Mouse (Mus musculus): ENCODE data around the gene Paqr5. TPM values are rescaled to one million over a fixed set of nuclear protein-coding genes. Genes with fewer than 3 reads are reported as not detected.

Gene Paqr5
- polyA plus RNA-seq, 1 experiment from 2014 or later = 0.56 TPM

- no peaks in the 10 kb centered on the region for H3K9me3 ChIP-seq (replicated peaks; ENCODE audit: control insufficient read depth, low read length)
- 72% methylated on average over 7 of the region's 7 CpGs for WGBS (ENCODE audit: insufficient replicate concordance)
- no peak overlapping the region for H3K27ac ChIP-seq (ENCODE audit: low read depth, low read length)
- H3K36me3 ChIP-seq (ENCODE audit: control insufficient read depth, insufficient read depth, low read length) = no peaks in the 10 kb centered on the region
- H3K27me3 ChIP-seq (ENCODE audit: control insufficient read depth, insufficient read depth, low read length) = peaks cover 11% of the 10 kb centered on the region
- H3K4me1 ChIP-seq (ENCODE audit: control insufficient read depth, insufficient read depth, low read length) = no peaks in the 10 kb centered on the region
- no peak overlapping the region for H3K4me2 ChIP-seq
- H3K9ac ChIP-seq (ENCODE audit: low read depth, low read length) = no peak overlapping the region
- H3K4me3 ChIP-seq (ENCODE audit: low read depth, low read length) = no peak overlapping the region
- no peak for ATAC-seq (replicated peaks; ENCODE audit: insufficient number of reproducible peaks, low FRiP score, low TSS enrichment)
Measured at GRCm38 (mm10) chr9:62020259-62020658, 6.4 kb downstream of the Paqr5 start.

- ATAC-seq (replicated peaks; ENCODE audit: insufficient number of reproducible peaks, low FRiP score, low TSS enrichment) = no peak
- WGBS (ENCODE audit: insufficient replicate concordance) = 35% methylated on average over 14 of the region's 14 CpGs
Measured at GRCm38 (mm10) chr9:62018229-62019093, 8.2 kb downstream of the Paqr5 start.

DNA sequence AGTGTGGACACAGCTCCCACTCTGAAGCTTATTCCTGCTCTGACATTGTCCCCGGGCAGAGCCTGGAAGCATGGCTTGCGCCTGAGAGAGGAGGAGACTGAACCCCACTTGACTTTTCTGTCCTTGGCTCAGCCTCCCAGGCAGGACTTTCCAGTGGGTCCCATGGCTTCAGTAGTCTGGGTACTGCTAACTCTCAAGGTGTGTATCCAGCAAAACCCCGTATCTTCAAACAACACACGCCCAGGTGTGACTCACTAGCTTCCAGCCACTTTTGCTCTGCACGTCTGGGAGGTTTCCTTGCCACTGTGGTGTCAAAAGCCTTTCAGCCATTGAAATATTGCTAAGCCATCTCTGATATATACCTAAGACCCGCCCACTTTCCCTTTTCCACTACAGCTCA lies 9.3 kb downstream of the Paqr5 start:
- Histone ChIP-seq H3K27me3 (ENCODE audit: control insufficient read depth, insufficient read depth, low read length) (no peaks in the 10 kb centered on the region), H3K9ac (ENCODE audit: low read depth, low read length) (no peak overlapping the region), H3K4me3 (ENCODE audit: low read depth, low read length) (no peak overlapping the region), H3K4me1 (ENCODE audit: control insufficient read depth, insufficient read depth, low read length) (0 out of 2 replicates have a peak, but pooled peaks cover 2% of the 10 kb centered on the region), H3K4me2 (no peak overlapping the region), H3K9me3 (replicated peaks; ENCODE audit: control insufficient read depth, low read length) (no peaks in the 10 kb centered on the region), H3K36me3 (ENCODE audit: control insufficient read depth, insufficient read depth, low read length) (no peaks in the 10 kb centered on the region), H3K27ac (ENCODE audit: low read depth, low read length) (no peak overlapping the region)
- no peak for ATAC-seq (replicated peaks; ENCODE audit: insufficient number of reproducible peaks, low FRiP score, low TSS enrichment)
- 66% methylated on average over 6 of the region's 6 CpGs for WGBS (ENCODE audit: insufficient replicate concordance)

More at GRCm38 (mm10) chr9:62018229-62019093, 8.2 kb downstream of the Paqr5 start:
- Histone ChIP-seq H3K9me3 (replicated peaks; ENCODE audit: control insufficient read depth, low read length) (no peaks in the 10 kb centered on the region), H3K9ac (ENCODE audit: low read depth, low read length) (no peak overlapping the region), H3K36me3 (ENCODE audit: control insufficient read depth, insufficient read depth, low read length) (no peaks in the 10 kb centered on the region), H3K4me2 (no peak overlapping the region), H3K4me1 (ENCODE audit: control insufficient read depth, insufficient read depth, low read length) (no peaks in the 10 kb centered on the region), H3K4me3 (ENCODE audit: low read depth, low read length) (no peak overlapping the region), H3K27me3 (ENCODE audit: control insufficient read depth, insufficient read depth, low read length) (no peaks in the 10 kb centered on the region), H3K27ac (ENCODE audit: low read depth, low read length) (no peak overlapping the region)

DNA sequence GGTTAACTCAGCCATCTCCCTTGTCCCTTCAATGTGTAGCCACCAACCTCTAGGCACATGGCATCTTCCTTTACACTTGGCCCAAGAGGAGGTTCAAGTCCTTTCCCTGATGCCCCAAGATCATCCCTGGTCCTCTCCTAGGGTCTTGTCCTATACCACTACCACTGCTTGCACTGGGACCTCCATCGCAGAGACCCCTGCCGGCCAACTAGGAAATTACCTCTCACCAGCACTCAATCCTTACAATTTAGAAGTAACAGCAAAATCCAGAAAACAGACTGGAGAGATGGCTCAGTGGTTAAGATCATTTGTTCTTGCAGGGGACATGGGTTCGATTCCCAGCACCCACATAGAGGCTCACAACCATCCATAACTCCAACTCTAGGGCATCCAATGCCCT lies 11.2 kb downstream of the Paqr5 start:
- Histone ChIP-seq H3K27ac (ENCODE audit: low read depth, low read length) (no peak overlapping the region), H3K4me2 (no peak overlapping the region), H3K4me3 (ENCODE audit: low read depth, low read length) (no peak overlapping the region), H3K36me3 (ENCODE audit: control insufficient read depth, insufficient read depth, low read length) (no peaks in the 10 kb centered on the region), H3K9ac (ENCODE audit: low read depth, low read length) (no peak overlapping the region), H3K9me3 (replicated peaks; ENCODE audit: control insufficient read depth, low read length) (no peaks in the 10 kb centered on the region), H3K27me3 (ENCODE audit: control insufficient read depth, insufficient read depth, low read length) (no peaks in the 10 kb centered on the region), H3K4me1 (ENCODE audit: control insufficient read depth, insufficient read depth, low read length) (0 out of 2 replicates have a peak, but pooled peaks cover 2% of the 10 kb centered on the region)
- 64% methylated on average over 3 of the region's 3 CpGs for WGBS (ENCODE audit: insufficient replicate concordance)
- no peak for ATAC-seq (replicated peaks; ENCODE audit: insufficient number of reproducible peaks, low FRiP score, low TSS enrichment)

GRCm38 (mm10) chr9:62013316-62014097 lies 13.1 kb downstream of the Paqr5 start:
- no peak for ATAC-seq (replicated peaks; ENCODE audit: insufficient number of reproducible peaks, low FRiP score, low TSS enrichment)
- WGBS (ENCODE audit: insufficient replicate concordance) = 70% methylated on average over 12 of the region's 12 CpGs
- Histone ChIP-seq H3K4me2 (no peak overlapping the region), H3K9ac (ENCODE audit: low read depth, low read length) (no peak overlapping the region), H3K27ac (ENCODE audit: low read depth, low read length) (no peak overlapping the region), H3K4me3 (ENCODE audit: low read depth, low read length) (no peak overlapping the region), H3K27me3 (ENCODE audit: control insufficient read depth, insufficient read depth, low read length) (peaks cover 2% of the 10 kb centered on the region; the same call in 1 of the 2 replicates), H3K9me3 (replicated peaks; ENCODE audit: control insufficient read depth, low read length) (no peaks in the 10 kb centered on the region), H3K4me1 (ENCODE audit: control insufficient read depth, insufficient read depth, low read length) (0 out of 2 replicates have a peak, but pooled peaks cover 2% of the 10 kb centered on the region), H3K36me3 (ENCODE audit: control insufficient read depth, insufficient read depth, low read length) (no peaks in the 10 kb centered on the region)

DNA sequence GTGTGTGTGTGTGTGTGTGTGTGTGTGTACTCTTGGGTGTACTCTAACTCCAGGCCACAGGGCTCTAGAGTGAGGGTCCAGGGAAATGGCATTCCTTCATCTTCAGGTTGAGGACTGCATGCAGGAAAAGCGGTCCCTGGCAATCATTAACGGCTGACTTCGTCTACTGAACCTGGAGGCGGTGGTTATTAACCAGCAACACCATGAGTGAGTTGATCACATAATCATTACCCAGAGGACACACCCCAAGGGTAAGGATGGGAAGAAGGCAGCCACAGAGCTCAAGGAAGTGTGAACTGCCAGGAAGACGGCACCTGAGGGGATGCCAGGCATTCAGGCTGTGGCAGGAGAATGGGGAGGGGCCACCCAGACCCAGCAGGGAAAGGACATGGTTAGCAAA lies 18.3 kb downstream of the Paqr5 start:
- Histone ChIP-seq H3K27ac (ENCODE audit: low read depth, low read length) (no peak overlapping the region), H3K27me3 (ENCODE audit: control insufficient read depth, insufficient read depth, low read length) (peaks cover 5% of the 10 kb centered on the region; the same call in 1 of the 2 replicates), H3K4me3 (ENCODE audit: low read depth, low read length) (no peak overlapping the region), H3K4me1 (ENCODE audit: control insufficient read depth, insufficient read depth, low read length) (peaks cover 11% of the 10 kb centered on the region), H3K9ac (ENCODE audit: low read depth, low read length) (no peak overlapping the region), H3K9me3 (replicated peaks; ENCODE audit: control insufficient read depth, low read length) (no peaks in the 10 kb centered on the region), H3K36me3 (ENCODE audit: control insufficient read depth, insufficient read depth, low read length) (no peaks in the 10 kb centered on the region), H3K4me2 (no peak overlapping the region)
- WGBS (ENCODE audit: insufficient replicate concordance) = 69% methylated on average over 5 of the region's 5 CpGs
- ATAC-seq (replicated peaks; ENCODE audit: insufficient number of reproducible peaks, low FRiP score, low TSS enrichment) = no peak

DNA sequence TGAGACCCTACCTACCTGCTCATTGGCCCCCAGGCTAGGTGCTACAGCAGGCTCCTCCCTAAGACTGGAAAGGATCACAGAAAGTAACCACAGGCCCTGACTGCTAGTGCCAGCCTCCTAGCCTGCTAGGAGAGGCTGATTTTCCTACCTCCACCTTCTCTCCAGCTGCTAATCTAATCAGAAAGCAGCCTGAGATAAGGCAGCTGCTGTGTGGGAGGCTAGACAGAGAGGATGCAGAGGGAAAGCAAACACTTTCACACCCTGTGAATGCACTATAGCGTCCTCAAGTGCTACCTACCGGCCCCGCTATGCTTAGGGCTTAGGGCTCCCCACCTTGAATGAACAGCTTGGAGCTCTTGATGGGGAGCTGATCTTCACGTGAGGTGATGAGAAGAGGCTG lies 19.6 kb downstream of the Paqr5 start:
- Histone ChIP-seq H3K9ac (ENCODE audit: low read depth, low read length) (no peak overlapping the region), H3K4me1 (ENCODE audit: control insufficient read depth, insufficient read depth, low read length) (peaks cover 9% of the 10 kb centered on the region), H3K27me3 (ENCODE audit: control insufficient read depth, insufficient read depth, low read length) (peaks cover 5% of the 10 kb centered on the region; the same call in 1 of the 2 replicates), H3K27ac (ENCODE audit: low read depth, low read length) (no peak overlapping the region), H3K9me3 (replicated peaks; ENCODE audit: control insufficient read depth, low read length) (no peaks in the 10 kb centered on the region), H3K4me3 (ENCODE audit: low read depth, low read length) (no peak overlapping the region), H3K36me3 (ENCODE audit: control insufficient read depth, insufficient read depth, low read length) (no peaks in the 10 kb centered on the region), H3K4me2 (no peak overlapping the region)
- ATAC-seq (replicated peaks; ENCODE audit: insufficient number of reproducible peaks, low FRiP score, low TSS enrichment) = no peak
- WGBS (ENCODE audit: insufficient replicate concordance) = 20% methylated on average over 4 of the region's 4 CpGs

GRCm38 (mm10) chr9:62003611-62004010 lies 23.0 kb downstream of the Paqr5 start:
- WGBS (ENCODE audit: insufficient replicate concordance) = 50% methylated on average over 2 of the region's 2 CpGs
- ATAC-seq (replicated peaks; ENCODE audit: insufficient number of reproducible peaks, low FRiP score, low TSS enrichment) = no peak
- H3K36me3 ChIP-seq (ENCODE audit: control insufficient read depth, insufficient read depth, low read length) = no peaks in the 10 kb centered on the region
- no peak overlapping the region for H3K4me3 ChIP-seq (ENCODE audit: low read depth, low read length)
- H3K9ac ChIP-seq (ENCODE audit: low read depth, low read length) = no peak overlapping the region
- peaks cover 9% of the 10 kb centered on the region for H3K4me1 ChIP-seq (ENCODE audit: control insufficient read depth, insufficient read depth, low read length)
- H3K9me3 ChIP-seq (replicated peaks; ENCODE audit: control insufficient read depth, low read length) = no peaks in the 10 kb centered on the region
- H3K4me2 ChIP-seq = no peak overlapping the region
- no peak overlapping the region for H3K27ac ChIP-seq (ENCODE audit: low read depth, low read length)
- H3K27me3 ChIP-seq (ENCODE audit: control insufficient read depth, insufficient read depth, low read length) = peaks cover 4% of the 10 kb centered on the region; the same call in 1 of the 2 replicates
